Mouse (Mus musculus): ENCODE data around the gene Adar. TPM values are rescaled to one million over a fixed set of nuclear protein-coding genes. Genes with fewer than 3 reads are reported as not detected.

The Adar gene
- polyA plus RNA-seq, 1 experiment = 111 TPM

- TF ChIP-seq CTCF (IDR thresholded peaks at IDR 0.05; ENCODE audit: extremely low read depth, insufficient read depth, low read length) = peak; percentile 47
- TF ChIP-seq POLR2A (IDR thresholded peaks at IDR 0.05; ENCODE audit: extremely low read depth, insufficient read depth, low read length) = no peak
- H3K27ac ChIP-seq (ENCODE audit: insufficient read depth, low read length) = no peak overlapping the region
- H3K4me3 ChIP-seq (ENCODE audit: insufficient read depth, low read length) = no peak overlapping the region
- peaks cover 6% of the 10 kb centered on the region for H3K4me1 ChIP-seq (ENCODE audit: control insufficient read depth, insufficient read depth, low read length)
These were observed 12.2 kb downstream of the Adar start for GRCm38 (mm10) chr3:89727028-89727427.

GRCm38 (mm10) chr3:89728848-89729247, 14.0 kb downstream of the Adar start:
- Histone ChIP-seq H3K27ac (ENCODE audit: insufficient read depth, low read length) (no peak overlapping the region), H3K4me3 (ENCODE audit: insufficient read depth, low read length) (no peak overlapping the region), H3K4me1 (ENCODE audit: control insufficient read depth, insufficient read depth, low read length) (peaks cover 5% of the 10 kb centered on the region)
- TF ChIP-seq CTCF (IDR thresholded peaks at IDR 0.05; ENCODE audit: extremely low read depth, insufficient read depth, low read length) = no peak
- TF ChIP-seq POLR2A (IDR thresholded peaks at IDR 0.05; ENCODE audit: extremely low read depth, insufficient read depth, low read length) = no peak

- TF ChIP-seq CTCF (IDR thresholded peaks at IDR 0.05; ENCODE audit: extremely low read depth, insufficient read depth, low read length) (peak; percentile 38; the same call in 1 of the 2 replicates), POLR2A (IDR thresholded peaks at IDR 0.05; ENCODE audit: extremely low read depth, insufficient read depth, low read length) (no peak)
- H3K4me1 ChIP-seq (ENCODE audit: control insufficient read depth, insufficient read depth, low read length) = peaks cover 5% of the 10 kb centered on the region
- H3K4me3 ChIP-seq (ENCODE audit: insufficient read depth, low read length) = peak overlapping the region; percentile 30
- no peak overlapping the region for H3K27ac ChIP-seq (ENCODE audit: insufficient read depth, low read length)
These were observed 15.8 kb downstream of the Adar start for GRCm38 (mm10) chr3:89730350-89731331.

GRCm38 (mm10) chr3:89732091-89732490, 17.3 kb downstream of the Adar start:
- Histone ChIP-seq H3K27ac (ENCODE audit: insufficient read depth, low read length) (no peak overlapping the region), H3K4me3 (ENCODE audit: insufficient read depth, low read length) (no peak overlapping the region), H3K4me1 (ENCODE audit: control insufficient read depth, insufficient read depth, low read length) (peaks cover 5% of the 10 kb centered on the region)
- TF ChIP-seq CTCF (IDR thresholded peaks at IDR 0.05; ENCODE audit: extremely low read depth, insufficient read depth, low read length) = no peak
- no peak for TF ChIP-seq POLR2A (IDR thresholded peaks at IDR 0.05; ENCODE audit: extremely low read depth, insufficient read depth, low read length)

GRCm38 (mm10) chr3:89738509-89738908, 23.7 kb downstream of the Adar start:
- H3K4me1 ChIP-seq (ENCODE audit: control insufficient read depth, insufficient read depth, low read length) = no peaks in the 10 kb centered on the region
- no peak overlapping the region for H3K4me3 ChIP-seq (ENCODE audit: insufficient read depth, low read length)
- TF ChIP-seq POLR2A (IDR thresholded peaks at IDR 0.05; ENCODE audit: extremely low read depth, insufficient read depth, low read length) (no peak), CTCF (IDR thresholded peaks at IDR 0.05; ENCODE audit: extremely low read depth, insufficient read depth, low read length) (no peak)
- no peak overlapping the region for H3K27ac ChIP-seq (ENCODE audit: insufficient read depth, low read length)

GRCm38 (mm10) chr3:89752307-89752706, 37.5 kb downstream of the Adar start:
- Histone ChIP-seq H3K27ac (ENCODE audit: insufficient read depth, low read length) (no peak overlapping the region), H3K4me1 (ENCODE audit: control insufficient read depth, insufficient read depth, low read length) (no peaks in the 10 kb centered on the region), H3K4me3 (ENCODE audit: insufficient read depth, low read length) (no peak overlapping the region)
- TF ChIP-seq POLR2A (IDR thresholded peaks at IDR 0.05; ENCODE audit: extremely low read depth, insufficient read depth, low read length) (no peak), CTCF (IDR thresholded peaks at IDR 0.05; ENCODE audit: extremely low read depth, insufficient read depth, low read length) (no peak)

GRCm38 (mm10) chr3:89755283-89755682, 40.5 kb downstream of the Adar start:
- H3K4me3 ChIP-seq (ENCODE audit: insufficient read depth, low read length) = no peak overlapping the region
- H3K27ac ChIP-seq (ENCODE audit: insufficient read depth, low read length) = no peak overlapping the region
- no peaks in the 10 kb centered on the region for H3K4me1 ChIP-seq (ENCODE audit: control insufficient read depth, insufficient read depth, low read length)
- TF ChIP-seq CTCF (IDR thresholded peaks at IDR 0.05; ENCODE audit: extremely low read depth, insufficient read depth, low read length) (no peak), POLR2A (IDR thresholded peaks at IDR 0.05; ENCODE audit: extremely low read depth, insufficient read depth, low read length) (no peak)

- TF ChIP-seq CTCF (IDR thresholded peaks at IDR 0.05; ENCODE audit: extremely low read depth, insufficient read depth, low read length) (no peak), POLR2A (IDR thresholded peaks at IDR 0.05; ENCODE audit: extremely low read depth, insufficient read depth, low read length) (no peak)
- Histone ChIP-seq H3K4me3 (ENCODE audit: insufficient read depth, low read length) (no peak overlapping the region), H3K4me1 (ENCODE audit: control insufficient read depth, insufficient read depth, low read length) (no peaks in the 10 kb centered on the region), H3K27ac (ENCODE audit: insufficient read depth, low read length) (no peak overlapping the region)
These were observed 43.0 kb downstream of the Adar start for GRCm38 (mm10) chr3:89757851-89758250.

- Histone ChIP-seq H3K27ac (ENCODE audit: insufficient read depth, low read length) (no peak overlapping the region), H3K4me3 (ENCODE audit: insufficient read depth, low read length) (no peak overlapping the region), H3K4me1 (ENCODE audit: control insufficient read depth, insufficient read depth, low read length) (no peaks in the 10 kb centered on the region; the same call in 1 of the 2 replicates)
- TF ChIP-seq POLR2A (IDR thresholded peaks at IDR 0.05; ENCODE audit: extremely low read depth, insufficient read depth, low read length) = no peak
- no peak for TF ChIP-seq CTCF (IDR thresholded peaks at IDR 0.05; ENCODE audit: extremely low read depth, insufficient read depth, low read length)
These were observed 45.0 kb downstream of the Adar start for GRCm38 (mm10) chr3:89759786-89760185.

All from cortical plate, adult 2 months (tissue).